Mouse (Mus musculus): ENCODE results near the gene Rad23a.

Gene Rad23a

DNA sequence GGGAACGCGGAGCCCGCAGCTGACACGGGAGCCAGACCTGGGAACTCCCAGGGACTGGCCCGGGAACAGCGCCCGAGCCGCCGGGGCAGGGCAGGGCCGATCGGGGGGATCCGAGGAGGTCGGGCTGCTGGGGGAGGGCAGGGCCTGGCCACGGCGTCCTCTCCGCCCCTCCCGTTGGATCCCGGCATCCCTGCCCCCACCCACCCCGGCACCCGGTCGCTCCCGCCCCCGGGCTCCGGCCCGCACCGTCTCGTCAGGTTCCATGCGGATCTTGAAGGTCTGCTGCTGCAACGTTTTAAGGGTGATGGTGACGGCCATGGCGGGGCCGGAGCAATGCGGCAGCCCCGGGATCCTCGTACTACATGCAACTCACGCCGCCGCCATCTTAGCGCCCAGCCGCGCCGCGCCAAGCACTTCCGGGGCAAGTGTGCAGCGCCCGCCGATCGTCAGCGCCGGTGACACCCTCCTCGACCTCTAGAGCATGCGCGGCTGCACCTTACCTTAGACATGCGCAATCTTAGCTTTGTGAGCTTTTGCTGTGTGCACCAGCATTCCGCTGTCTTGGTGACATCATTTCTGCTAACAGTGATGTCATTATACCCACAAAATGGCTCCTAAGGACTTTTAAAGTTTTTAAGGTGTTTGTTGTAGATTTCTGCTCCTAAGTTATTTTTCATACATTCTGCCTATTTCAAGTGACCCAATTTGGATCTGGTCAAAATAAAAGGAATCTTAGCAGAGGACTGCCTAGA lies at the start of gene Rad23a:
Rad23a (minus strand) TSS at position 418 of the 752 bp plus-strand sequence.
- DNase-seq (ENCODE audit: low spot score in 2 of 2): peak; percentile 81 to 84

DNA sequence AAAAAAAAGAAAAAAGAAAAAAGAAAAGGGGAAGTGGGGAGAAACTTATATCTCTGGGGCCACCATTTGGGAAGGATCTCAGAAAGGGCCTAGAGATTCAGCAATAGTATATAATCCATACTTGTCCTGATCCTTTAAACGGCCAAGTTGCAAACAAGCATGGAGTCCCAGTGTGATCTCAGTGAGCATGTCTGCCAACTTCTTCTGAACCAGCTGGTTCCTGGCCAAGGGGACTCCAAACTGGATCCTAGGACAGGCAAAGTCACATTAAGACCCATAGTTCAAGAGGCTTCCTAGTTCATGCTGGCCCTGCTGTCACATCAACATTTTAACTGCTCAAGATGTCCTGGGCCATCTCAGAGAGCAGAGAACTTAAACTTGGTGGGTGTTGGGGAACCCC lies 48.7 kb upstream of the Rad23a start:
- no peak for DNase-seq (ENCODE audit: low spot score in 2 of 2)

DNA sequence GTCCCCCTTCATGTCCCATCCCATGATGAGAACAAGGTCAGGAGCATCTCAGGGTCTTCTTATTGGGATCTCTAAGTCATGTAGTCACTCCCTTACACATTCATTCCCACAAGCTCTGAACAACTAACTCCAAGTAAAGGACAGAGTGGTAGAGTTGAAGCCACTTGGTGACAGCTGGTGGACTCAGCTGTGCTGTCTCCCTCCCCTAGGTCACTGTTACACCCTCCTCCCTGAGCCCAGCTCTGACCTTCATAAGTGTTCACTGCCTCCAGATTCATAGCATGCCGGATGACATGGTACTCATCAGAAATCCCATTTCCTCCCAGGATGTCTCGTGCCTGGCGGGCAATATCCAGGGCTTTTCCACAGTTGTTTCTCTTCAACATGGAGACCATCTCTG lies 47.8 kb upstream of the Rad23a start:
- no peak for DNase-seq (ENCODE audit: low spot score in 2 of 2)

DNA sequence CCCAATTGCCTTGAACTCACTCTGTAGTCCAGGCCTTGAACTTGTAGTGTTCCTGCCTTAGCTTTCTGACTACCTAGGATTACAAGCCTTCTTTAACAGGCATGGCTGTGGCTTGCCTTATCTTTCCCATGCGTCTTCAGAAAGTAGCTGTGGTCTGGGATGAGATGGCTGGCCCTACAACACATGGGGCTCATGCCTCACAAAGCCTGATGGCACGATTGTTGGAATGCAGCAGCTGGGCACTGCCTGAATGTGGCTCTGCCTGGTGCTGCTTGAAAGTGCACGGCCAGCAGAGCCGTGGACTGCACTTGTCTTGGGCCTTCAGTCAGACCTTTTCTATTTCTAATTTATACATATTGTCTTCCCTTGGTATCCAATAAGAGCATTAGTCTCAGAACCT lies 44.3 kb upstream of the Rad23a start:
- DNase-seq (ENCODE audit: low spot score in 2 of 2): no peak

DNA sequence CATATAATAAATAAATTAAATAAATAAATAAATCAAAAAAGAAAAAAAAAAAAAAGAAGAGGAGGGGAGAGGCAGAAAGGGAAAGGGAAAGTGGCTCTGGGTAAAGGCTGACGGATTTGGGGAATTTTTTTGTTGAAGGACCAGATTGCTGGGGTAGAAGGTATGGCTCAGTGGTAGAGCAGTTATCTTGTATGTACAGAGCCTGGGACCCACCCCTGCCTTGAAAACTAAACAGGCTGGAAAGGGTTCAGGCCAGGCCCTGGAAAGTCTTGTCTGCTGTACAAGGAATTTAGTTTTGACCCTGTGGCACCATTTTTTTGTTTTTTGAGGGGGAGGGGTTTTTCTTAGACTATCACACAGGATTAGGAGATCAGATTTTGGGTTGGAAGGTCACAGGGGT lies 38.5 kb upstream of the Rad23a start:
- DNase-seq (ENCODE audit: low spot score in 2 of 2): no peak

DNA sequence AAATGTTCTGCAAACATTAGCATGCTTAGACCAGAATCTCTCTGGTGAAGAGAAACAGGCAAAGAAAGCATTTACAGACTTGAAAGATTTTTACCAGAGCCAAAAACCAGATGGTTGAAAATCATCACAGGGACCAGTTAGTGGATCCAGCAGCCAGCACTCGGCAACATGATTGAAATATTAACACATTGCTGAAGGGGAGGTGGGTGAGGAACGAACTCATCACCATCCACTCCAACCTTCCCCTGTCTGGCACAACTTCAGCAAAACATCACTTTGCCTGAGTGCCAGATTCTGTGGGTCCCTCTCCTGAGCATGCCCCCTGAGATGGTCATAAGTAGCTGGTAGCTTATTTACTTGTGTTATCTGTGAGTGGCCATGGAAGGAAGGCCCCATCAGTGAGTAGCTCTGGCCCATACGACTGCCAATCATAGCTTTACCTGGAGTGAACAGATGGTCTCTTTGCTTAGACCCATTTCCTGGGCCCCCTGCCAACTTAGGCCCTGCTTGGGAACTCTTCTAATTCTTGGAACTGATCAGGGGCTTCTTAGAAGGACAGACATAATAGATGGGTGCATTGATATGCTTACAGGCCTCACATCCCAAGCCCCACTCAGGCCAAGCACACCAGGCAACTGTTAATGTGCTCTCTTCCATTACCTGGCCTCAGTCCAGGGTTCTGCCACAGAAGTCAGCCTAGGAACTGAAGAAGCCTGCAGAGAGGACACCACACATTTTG lies 37.0 kb upstream of the Rad23a start:
- no peak for DNase-seq (ENCODE audit: low spot score in 2 of 2)

DNA sequence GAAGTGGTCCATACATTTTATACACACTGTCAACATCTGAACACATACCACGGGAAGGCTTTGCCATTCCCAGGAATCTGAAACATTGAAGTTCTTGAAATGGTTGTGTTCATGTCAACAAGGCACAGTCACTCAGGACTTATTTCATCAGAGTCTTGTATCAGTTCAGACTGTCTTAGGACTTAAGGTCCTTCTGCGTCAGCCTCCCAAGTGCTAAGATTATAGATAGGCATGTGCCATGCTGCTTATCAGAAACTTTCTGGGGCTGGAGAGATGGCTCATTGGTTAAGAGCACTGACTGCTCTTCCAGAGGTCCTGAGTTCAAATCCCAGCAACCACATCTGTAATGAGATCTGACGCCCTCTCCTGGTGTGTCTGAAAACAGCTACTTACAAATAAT lies 33.9 kb upstream of the Rad23a start:
- DNase-seq (ENCODE audit: low spot score in 2 of 2): no peak

DNA sequence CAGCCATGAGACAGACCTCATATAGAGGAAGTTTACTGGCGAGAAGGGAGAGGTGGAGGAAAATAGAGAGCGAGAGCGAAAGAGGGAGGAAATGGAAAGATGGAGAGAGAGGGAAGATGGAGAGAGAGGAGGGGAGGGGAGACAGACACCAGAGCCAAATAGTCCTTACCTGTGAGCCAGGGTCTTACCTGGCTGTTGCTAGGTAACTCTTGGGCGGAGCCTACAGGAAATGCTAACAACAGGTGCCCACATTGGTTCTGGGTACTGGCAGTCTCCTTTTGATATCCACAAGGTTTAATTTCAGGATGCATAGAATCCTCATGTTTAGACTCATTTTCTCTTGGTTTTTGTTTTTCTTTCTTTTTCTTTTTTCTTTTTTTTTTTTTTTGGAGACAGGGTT lies 32.6 kb upstream of the Rad23a start:
- DNase-seq (ENCODE audit: low spot score in 2 of 2): no peak

DNA sequence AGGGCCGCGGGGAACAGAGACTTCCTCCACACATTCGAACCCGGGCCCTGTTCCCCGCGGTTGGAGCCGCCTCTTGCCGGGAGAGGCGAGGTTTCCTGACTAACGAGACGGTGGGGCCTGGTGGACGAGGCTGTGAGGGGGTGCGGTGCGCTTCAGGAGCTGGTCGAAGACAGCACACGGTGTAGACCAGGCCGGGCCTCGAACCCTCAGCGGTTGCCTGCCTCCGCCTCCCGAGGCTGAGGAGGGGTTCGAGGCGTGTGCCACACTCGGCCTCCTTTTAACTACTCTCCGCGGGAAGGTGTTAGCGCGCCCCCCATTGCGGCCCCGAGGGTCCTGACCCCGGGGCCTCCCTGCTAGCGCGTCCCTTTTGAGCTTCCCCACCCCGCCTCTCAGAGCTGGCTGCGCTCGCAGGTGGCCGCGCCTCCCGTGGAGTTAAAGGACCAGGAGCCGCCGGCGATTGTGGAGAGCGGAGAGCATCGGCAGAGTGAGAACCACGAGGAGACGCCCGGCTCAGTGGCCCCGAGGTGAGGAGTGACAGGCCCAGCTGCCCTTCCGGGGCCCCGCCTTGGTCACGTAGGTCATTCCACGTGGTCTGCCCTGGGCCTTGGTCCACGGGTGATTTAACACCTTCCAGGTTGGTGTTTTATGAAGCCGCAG lies 32.0 kb upstream of the Rad23a start:
- DNase-seq (ENCODE audit: low spot score in 2 of 2): no peak

DNA sequence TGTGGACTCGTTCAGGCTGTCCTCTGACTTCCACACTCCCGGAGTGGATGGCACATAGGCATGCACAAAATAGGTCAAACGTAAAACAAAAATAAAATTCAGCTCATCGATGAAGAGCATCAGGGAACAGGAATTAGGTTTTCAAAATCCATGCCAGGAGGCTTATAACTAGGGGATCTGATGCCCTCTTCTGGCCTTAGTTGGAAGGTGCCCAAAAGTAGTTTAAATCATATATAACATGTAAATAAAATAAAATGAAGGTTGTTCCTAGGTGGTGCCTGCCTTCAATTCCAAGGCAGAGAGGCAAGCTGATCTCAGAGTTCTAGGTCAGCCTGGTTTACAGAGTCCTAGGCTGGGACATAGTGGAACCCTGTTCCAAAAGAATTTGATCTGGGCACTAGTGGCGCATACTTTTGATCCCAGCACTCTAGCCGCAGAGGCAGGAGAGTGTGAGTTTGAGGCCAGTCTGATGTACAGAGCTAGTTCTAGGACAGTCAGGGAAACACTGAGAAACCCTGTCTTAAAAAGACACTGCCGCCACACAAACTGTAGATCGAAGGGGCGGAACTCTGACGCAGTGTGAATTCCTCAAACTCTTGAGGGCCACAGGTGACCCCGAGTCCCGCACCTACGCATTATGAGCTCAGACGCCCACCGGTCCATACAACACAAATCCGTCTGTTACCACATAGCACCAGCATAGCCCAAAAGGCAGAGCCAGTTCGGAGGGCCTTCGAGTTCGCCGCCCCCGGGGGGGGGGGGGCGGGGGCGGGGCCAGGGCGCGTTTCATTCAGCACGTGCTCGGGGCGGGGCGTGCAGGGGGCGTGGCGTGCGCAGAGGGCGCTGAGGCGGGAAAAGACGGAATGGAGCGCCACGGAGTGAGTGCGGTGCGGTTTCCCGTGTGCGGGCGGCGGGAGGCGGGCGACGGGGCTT lies 31.2 kb upstream of the Rad23a start, which contains the start of gene Syce2:
Syce2 (plus strand) TSS at position 736 of the 933 bp plus-strand sequence.
- no peak for DNase-seq (ENCODE audit: low spot score in 2 of 2)

DNA sequence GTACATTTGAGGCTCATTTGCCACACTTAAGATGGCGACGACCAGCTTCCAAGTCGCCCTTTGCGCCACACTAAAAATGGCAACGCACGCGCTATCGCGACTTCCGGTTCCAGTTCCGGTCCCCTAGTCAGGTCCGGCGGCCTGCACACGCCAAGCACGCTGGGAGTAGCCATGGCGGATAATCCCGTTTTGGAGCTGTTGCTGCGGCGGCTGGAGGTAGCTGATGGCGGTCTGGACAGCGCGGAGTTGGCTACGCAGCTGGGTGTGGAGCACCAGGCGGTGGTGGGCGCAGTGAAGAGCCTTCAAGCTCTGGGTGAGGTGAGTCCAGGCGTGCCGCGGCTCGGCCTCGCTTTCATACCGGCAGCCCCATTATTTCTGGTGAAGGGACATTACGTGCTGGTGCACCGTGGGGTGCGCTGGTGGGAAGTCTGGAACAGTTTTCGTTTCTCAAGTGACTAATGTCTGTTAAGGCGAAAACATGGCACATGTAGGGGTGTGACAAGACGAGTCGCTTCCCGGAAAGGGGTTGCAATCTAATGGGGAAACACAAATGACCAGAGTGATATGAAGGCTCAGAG lies 16.5 kb upstream of the Rad23a start, which contains the start of gene Farsa:
Farsa (plus strand) TSS at position 126 of the 578 bp plus-strand sequence.
- peak; percentile 85 to 88 for DNase-seq (ENCODE audit: low spot score in 2 of 2)

DNA sequence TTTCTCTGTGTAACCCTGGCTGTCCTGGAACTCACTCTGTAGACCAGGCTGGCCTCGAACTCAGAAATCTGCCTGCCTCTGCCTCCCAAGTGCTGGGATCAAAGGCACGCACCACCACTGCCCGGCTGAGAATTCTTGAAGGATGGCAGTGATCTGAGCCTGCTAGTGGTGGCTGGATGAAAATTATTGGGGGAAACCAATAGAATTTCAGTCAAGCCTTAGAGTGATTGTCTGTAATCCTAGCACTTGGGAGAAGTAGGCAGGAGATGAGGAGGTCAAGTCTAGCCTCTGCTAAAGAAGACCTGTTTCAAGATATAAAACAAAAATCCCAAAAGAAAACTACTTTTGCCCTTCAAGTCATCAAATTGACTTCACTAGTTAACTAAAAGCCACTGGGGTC lies 16.0 kb upstream of the Rad23a start:
- no peak for DNase-seq (ENCODE audit: low spot score in 2 of 2)

DNA sequence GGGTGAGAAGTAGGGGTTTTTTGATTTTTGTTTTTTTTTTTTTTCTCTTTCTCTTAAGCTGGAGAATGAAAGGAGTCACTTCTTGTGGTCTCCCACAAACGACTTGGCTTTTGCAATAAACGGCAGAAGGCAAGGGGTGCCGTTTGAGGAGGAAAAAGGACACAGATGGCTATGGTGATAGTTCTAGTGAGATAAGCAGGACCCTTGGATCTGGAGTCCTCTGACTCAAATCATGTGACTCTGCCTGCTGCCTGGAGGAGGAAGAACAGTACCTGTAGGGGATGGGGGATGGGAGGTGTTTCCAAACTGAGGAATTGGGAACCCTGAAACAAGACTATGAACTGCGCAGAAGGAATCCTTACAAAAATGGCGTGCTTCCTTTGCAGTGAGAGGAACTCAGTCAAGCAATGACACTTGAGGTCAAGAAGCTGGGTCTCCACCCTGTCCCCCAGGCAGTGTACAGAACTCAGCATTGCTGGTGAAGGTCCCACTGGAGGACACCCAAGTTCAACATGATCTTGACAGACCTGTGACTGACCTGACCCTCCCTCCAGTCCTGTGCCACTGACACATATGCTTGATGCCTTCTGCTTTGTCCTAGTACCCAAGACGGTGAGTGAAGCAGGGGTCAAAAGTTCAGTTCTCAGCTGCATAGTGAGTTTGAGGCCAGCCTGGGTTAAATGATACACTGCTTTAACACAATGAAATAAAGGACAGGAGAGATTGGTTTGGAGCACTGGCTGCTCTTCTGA lies 7.4 kb upstream of the Rad23a start:
- no peak for DNase-seq (ENCODE audit: low spot score in 2 of 2)

DNA sequence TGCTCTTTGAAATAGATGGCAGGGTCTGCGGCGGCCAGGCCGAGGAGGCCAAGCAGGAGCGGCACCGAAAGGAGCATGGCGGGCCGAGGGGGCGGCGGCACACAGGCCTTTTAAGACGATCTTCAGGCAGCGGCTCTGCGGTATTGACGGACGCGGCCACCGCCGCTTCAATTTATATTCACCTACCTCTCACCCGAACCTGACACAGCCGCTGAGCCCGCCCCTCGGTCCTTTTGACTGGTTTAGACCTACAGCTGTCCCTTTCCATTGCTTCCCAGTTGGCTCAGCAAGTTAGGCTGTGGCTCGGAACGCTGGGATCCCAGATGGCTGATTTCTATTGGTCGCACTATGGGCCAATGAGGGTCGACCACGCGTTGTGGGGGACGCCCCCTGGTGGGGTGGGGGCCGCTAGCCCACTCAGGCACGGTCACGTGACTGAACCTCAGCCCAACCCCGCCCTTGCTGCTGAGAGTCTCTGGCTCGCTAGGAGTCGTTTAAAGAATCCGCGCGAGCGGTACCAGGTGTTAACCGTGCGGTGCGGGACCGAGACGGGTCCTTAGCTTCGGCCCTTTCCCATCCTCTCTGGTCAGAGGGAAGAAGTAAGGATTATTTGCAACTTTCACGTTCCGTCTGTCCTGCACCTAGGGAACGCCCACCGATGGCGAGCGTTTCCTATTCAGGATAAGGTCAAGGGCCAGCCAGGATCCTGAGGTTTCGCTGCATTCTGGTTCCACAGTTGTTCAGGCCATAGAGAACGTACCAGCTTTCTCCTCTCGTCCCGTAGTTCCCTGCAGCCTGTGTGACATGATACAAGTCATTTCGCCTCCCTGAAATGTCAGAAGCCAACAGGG lies 6.5 kb upstream of the Rad23a start, which contains the start of gene Calr:
Calr (minus strand) TSS at position 213 of the 851 bp plus-strand sequence.
- DNase-seq (ENCODE audit: low spot score in 2 of 2): peak; percentile 98 to 99

DNA sequence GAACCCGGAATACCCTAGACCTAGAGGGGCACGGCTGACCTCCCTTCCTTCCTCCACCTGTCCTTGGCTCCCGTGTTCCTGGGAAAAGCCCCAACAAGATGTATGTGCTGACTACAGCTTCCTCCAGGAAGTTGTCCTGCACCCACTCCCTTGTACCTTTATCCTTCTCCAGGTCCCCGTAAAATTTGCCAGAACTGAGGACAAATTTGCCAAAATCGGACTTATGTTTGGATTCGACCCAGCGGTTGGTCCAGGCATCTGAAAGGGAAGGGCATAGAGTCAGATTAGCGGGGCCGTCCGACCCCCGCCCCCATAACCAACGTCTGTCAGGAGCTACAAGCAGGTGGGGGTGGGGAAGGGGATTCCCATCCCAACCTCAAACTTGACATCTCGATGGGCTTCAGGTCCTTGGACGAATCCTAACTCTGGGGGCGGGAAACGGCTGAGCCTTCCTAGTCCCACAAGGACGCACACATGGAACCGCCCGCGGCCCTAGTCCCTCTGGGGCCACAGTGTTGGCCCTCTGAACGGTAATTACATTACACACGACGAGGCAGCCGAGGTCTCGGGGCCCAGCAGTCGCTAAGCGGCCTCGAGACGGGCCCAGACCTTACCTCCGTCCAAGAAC lies 5.7 kb upstream of the Rad23a start:
- DNase-seq (ENCODE audit: low spot score in 2 of 2): no peak

DNA sequence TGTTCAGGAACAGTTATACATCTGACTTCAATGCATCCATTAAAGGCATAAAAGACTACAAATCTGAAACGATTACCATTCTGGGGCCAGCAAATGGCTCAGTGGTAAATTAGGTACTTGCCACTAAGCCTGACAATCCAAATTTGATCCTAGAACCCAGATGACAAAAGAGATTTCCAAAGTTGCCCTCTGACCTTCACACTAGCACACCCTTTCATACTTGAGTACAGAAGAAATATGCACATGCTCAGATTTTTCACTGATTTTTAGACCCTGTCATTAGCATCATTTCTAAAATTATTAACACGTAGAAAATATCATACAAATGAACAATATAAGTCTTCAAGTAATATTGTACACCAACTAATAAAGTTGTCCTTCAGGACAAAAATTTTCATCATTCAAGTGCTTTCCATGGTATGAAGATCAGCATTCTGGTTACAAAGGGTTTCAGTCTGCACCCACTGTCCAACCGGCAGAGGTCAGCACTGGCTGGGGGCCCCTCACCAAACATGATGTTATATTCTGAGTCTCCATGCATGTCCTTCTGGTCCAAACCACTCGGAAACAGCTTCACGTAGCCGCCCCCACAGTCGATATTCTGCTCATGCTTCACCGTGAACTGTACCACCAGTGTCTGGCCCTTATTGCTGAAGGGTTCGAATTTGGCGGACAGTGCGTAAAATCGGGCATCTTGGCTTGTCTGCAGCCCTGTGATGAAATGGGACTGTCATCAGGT lies 5.1 kb upstream of the Rad23a start:
- DNase-seq (ENCODE audit: low spot score in 2 of 2): no peak

DNA sequence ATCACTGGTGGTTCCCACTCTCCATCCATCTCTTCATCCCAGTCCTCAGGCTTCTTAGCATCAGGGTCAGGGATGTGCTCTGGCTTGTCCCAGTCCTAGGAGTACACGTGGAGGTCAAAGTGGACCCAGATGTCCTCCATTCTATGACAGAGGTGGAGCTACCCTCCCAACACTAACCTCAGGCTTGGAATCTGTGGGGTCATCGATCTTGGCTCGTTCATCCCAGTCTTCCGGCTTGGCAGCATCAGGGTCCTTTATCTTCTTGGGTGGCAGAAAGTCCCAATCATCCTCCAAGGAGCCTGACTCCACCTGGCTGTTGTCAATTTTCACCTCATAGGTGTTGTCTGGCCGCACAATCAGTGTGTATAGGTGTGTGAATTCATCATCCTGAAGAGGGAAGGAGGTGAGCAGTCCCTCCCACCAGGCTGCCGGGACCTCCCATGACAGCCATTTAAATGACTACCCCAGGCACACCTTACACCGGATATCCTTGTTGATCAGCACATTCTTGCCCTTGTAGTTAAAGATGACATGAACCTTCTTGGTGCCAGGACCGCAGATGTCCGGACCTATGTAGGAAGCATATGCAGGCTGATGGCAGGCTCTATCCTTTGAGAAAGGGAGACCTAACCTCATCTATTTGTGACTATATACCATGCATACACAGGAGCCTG lies 4.1 kb upstream of the Rad23a start:
- DNase-seq (ENCODE audit: low spot score in 2 of 2): no peak

DNA sequence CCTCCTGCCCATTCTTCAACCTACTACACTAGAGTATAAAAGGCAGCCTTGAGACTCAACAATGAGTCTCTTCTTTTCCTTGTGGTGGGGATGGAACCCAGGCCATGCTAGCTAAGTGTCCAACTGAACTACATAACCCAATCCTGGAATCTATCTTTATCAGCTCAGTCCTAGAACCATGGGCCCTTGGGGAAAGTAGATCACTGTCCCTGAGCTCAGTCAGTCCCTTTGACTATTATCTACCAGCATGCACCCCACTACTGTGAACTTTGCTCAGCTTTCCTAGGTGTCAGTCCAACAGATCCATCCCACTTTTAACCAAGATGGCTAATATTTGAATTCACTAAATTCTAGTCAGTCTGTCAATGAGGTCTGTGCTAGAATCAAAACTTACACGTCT lies 1.0 kb upstream of the Rad23a start:
- DNase-seq (ENCODE audit: low spot score in 2 of 2): no peak
